8 mouse cellular contexts compared by ENCODE assay signal in the genomic region with DNA sequence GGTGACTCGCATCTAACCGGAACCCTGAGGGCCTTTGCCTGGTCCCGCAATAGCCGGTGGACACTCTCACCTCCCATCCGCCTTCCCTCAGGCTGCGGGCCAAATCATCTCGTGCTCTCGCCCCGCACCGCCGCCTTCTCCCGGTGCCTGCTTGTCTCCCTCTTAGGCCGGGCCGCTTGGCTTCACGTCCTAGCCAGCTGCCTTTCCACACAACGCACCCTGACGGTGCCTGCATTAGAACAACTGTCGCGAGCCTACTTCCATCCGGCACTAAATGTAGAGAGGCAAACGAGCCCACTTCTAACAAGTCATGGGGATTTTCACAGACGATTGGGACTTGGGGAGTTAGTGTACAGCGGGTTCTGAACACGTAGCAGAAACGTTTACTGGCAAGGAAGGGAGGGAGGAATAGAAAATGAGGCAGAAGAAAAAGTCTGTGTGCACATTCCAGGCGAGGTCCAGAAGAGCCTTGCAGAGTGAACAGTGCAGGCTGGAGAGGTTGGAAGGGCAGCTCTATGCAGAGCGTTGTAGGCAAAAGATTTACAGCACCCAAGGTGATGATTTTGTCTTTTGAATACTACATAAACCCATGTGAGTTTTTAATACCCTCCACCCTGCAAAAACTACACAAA. TPM values are rescaled to one million over a fixed set of nuclear protein-coding genes. Genes with fewer than 3 reads are reported as not detected.
A peak's percentile ranks its signal among the peaks of the same experiment; 100 is the strongest.
DNase-seq lines count a peak whose midpoint lies in the region; ATAC-seq lines count a peak whose summit lies in the region.

No protein-coding gene starts in this region.

- WGBS in liver, embryonic 11.5 days = 3% methylated on average over 27 of the region's 27 CpGs

- H3K27ac ChIP-seq in liver, embryonic 11.5 days (ENCODE audit: low read depth, low read length) = peak overlapping the region; percentile 84

- H3K4me1 ChIP-seq in erythroblast, embryonic 14.5 days (ENCODE audit: control insufficient read depth) = peaks cover 44% of the 10 kb centered on the region
- peaks cover 22% of the 10 kb centered on the region for H3K4me1 ChIP-seq in liver, embryonic 11.5 days (replicated peaks; ENCODE audit: control insufficient read depth, insufficient read depth, low read length)

- H3K9ac ChIP-seq in liver, embryonic 11.5 days (ENCODE audit: low read depth, low read length) = peak overlapping the region; percentile 97

- no peaks in the 10 kb centered on the region for H3K9me3 ChIP-seq in erythroblast, embryonic 14.5 days (ENCODE audit: control insufficient read depth, low read length)
- H3K9me3 ChIP-seq in liver, embryonic 11.5 days (ENCODE audit: control insufficient read depth, low read length) = no peaks in the 10 kb centered on the region

- peak overlapping the region; percentile 96 for H3K4me2 ChIP-seq in liver, embryonic 11.5 days

- DNase-seq in frontal cortex, postnatal 25 days (ENCODE audit: low spot score in 2 of 2) = no peak
- peak; percentile 66 for DNase-seq in 3T3-L1 (ENCODE audit: low read depth, low spot score)
- DNase-seq in liver, embryonic 11.5 days (ENCODE audit: low spot score) = no peak
- no peak for DNase-seq in urinary bladder, adult 2 months (ENCODE audit: low spot score)
- DNase-seq in gastrocnemius, adult 8-10 months (ENCODE audit: low spot score in 2 of 2) = no peak
- DNase-seq in urinary bladder, postnatal 25 days (ENCODE audit: low spot score) = no peak

- no peaks in the 10 kb centered on the region for H3K27me3 ChIP-seq in erythroblast, embryonic 14.5 days (ENCODE audit: control insufficient read depth)
- no peaks in the 10 kb centered on the region for H3K27me3 ChIP-seq in liver, embryonic 11.5 days (replicated peaks; ENCODE audit: control insufficient read depth, insufficient read depth, low read length)

- H3K36me3 ChIP-seq in erythroblast, embryonic 14.5 days (ENCODE audit: control insufficient read depth) = peaks cover 26% of the 10 kb centered on the region
- H3K36me3 ChIP-seq in liver, embryonic 11.5 days (ENCODE audit: control insufficient read depth, insufficient read depth, low read length) = no peaks in the 10 kb centered on the region; the same call in 1 of the 2 replicates

- ATAC-seq in frontal cortex, adult (ENCODE audit: low TSS enrichment) = peak; percentile 33
- ATAC-seq in liver, embryonic 11.5 days (replicated peaks; ENCODE audit: low FRiP score) = peak; percentile 59

- peak overlapping the region; percentile 68 for H3K4me3 ChIP-seq in erythroblast, embryonic 14.5 days (replicated peaks)
- H3K4me3 ChIP-seq in liver, embryonic 11.5 days (ENCODE audit: low read depth, low read length) = peak overlapping the region; percentile 94

RNA-seq across cellular contexts. Expression of a gene that starts 0.5 kb away (rescaled TPM):
- 0.43 TPM in 2 replicates for polyA plus RNA-seq in erythroblast, embryonic 14.5 days (2012)
- 102 and 116 TPM in 2 replicates for polyA plus RNA-seq in liver, embryonic 11.5 days (2014; fragmentation: Nextera tagmentation; extraction: Ambion mirVana)
- 50.6 and 55.6 TPM in 2 replicates for polyA plus RNA-seq in urinary bladder, adult 2 months (2012; rRNA removed)
- total RNA-seq in gastrocnemius, adult 8-10 months (2022) = 10 to 100 TPM; 13.2 to 14.6 (median 13.9) TPM

RNA-seq across cellular contexts. Expression of a gene that starts 18.0 kb away (rescaled TPM):
- polyA plus RNA-seq in erythroblast, embryonic 14.5 days (2012) = not detected in 2 replicates
- polyA plus RNA-seq in liver, embryonic 11.5 days (2014; fragmentation: Nextera tagmentation; extraction: Ambion mirVana) = not detected in 2 replicates
- not detected in 2 replicates for polyA plus RNA-seq in urinary bladder, adult 2 months (2012; rRNA removed)
- total RNA-seq in gastrocnemius, adult 8-10 months (2022) = not detected

RNA-seq across cellular contexts. Expression of a gene that starts 38.5 kb away (rescaled TPM):
- polyA plus RNA-seq in erythroblast, embryonic 14.5 days (2012) = not detected in 2 replicates
- 0.10 TPM in 1 of 2 replicates, not detected in the other for polyA plus RNA-seq in liver, embryonic 11.5 days (2014; fragmentation: Nextera tagmentation; extraction: Ambion mirVana)
- polyA plus RNA-seq in urinary bladder, adult 2 months (2012; rRNA removed) = 0.11 TPM in 1 of 2 replicates, not detected in the other
- total RNA-seq in gastrocnemius, adult 8-10 months (2022) = under 1 TPM in 2 of 4 experiments, not detected in 2; 0.24 to 0.27 TPM

Comparison
In these comparisons a context has a peak if more than half of its experiments do, and no peak if none do; other contexts are left out.
1. RNA of a gene that starts 0.5 kb away (polyA plus RNA-seq): 102 to 116 TPM in liver, embryonic 11.5 days and 50.6 to 55.6 TPM in urinary bladder, adult 2 months; 0.43 TPM in erythroblast, embryonic 14.5 days; every median in the first group is over 10 times any median in the second.